Mouse (Mus musculus) cerebellum, adult 2 months (tissue): ENCODE data around the gene Coq2.

ENCODE experiments used
- CTCF ChIP-seq: fragments of 200-500 bp; IDR thresholded peaks from 2 replicates; pipeline ENCODE4 v1.5.1; 2011; ENCODE audit warnings: low read depth, mild to moderate bottlenecking, control low read depth, low read length, moderate library complexity, borderline replicate concordance; ENCODE audit not compliant: insufficient read depth
- POLR2A ChIP-seq: fragments of 200-500 bp; IDR thresholded peaks from 2 replicates; pipeline ENCODE4 v1.6.1; 2011; ENCODE audit warnings: low read length, control low read depth, borderline replicate concordance; ENCODE audit not compliant: insufficient read depth

DNA sequence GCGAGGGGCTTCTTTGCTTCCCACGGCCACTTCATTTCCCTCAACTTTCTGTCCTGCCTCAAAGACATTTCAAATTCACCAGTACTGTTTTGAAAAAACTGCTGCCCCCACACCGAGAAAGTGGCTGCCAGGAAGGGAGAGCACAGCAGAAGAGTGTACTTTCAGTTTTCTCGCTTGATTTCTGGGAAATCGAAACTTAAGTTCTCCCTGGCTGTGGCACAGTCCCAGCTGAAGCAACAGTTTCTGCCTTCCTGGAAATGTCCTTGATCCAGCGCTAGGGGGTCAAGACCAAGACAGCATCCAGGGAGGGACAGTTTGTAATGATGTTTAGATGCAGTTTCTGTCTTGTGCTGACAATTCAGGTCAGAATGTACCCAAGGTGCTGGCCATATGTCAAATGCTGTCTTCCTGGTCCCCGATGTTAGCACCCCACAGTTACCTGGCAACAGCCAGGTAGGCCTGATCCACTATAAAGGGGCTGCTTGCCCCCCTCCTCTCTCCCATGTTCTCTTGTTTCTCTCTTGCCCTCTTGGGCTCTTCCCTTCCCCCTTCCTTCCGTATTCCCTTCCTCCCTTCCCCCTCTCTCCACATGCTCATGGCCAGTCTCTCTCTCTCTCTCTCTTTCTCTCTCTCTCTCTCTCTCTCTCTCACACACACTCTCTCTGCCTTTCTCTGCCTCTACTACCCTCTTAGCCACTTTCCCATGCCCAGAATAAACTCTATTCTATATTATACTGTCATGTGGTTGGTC is 38.0 kb downstream of the Coq2 start:
- TF ChIP-seq POLR2A (no peak), CTCF (no peak)
